Mouse (Mus musculus): Measurements from ENCODE around the gene Ghrh. TPM values are rescaled to one million over a fixed set of nuclear protein-coding genes. Genes with fewer than 3 reads are reported as not detected.

The Ghrh gene
- not detected for polyA plus RNA-seq (2014; fragmentation: Illumina TruSeq; extraction: RNeasy Lipid Tissue Mini Kit (QIAGEN cat#74804); ENCODE audit: low read depth, low replicate concordance)

DNA sequence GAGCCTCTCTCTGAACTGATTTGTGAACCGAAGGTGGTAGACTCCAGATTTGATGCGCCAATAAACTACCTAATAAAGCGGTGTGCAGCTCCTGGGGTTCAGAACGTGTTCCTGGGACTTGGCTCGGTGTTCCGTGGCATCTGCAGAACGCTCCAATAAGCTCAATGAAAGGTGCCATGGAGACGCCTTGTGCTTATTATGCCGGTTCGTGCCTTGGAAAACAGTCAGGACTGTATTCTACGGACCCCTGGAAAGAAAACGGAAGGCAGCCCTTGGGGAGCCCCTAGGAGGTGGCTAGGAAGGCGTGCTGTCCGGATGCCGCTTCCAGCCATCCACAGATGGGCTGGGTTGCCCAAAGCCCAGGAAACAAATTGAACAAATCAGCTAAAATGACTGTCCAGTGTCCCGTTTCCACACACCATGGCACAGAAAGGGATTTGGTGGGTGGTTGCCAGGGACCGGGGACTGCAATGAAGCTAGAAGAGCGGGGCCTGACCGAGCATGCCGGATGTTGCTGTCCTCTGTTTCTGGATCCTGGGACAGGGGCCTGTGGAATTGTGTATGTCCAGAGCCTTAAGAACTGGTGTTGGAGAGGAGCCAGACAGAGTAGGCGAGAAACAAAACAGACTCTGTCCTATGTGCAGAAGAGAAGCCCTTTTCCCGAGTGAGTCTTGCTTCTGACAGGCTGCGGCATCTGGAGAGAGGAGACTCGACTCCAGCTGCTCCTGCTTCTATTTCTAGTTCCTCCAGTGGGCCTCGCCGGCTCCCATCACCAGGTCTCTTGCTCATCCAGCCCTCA, at the start of gene Ghrh:
Gene Ghrh, minus strand, starts transcription at position 146 of the 799 bp plus-strand sequence.

DNA sequence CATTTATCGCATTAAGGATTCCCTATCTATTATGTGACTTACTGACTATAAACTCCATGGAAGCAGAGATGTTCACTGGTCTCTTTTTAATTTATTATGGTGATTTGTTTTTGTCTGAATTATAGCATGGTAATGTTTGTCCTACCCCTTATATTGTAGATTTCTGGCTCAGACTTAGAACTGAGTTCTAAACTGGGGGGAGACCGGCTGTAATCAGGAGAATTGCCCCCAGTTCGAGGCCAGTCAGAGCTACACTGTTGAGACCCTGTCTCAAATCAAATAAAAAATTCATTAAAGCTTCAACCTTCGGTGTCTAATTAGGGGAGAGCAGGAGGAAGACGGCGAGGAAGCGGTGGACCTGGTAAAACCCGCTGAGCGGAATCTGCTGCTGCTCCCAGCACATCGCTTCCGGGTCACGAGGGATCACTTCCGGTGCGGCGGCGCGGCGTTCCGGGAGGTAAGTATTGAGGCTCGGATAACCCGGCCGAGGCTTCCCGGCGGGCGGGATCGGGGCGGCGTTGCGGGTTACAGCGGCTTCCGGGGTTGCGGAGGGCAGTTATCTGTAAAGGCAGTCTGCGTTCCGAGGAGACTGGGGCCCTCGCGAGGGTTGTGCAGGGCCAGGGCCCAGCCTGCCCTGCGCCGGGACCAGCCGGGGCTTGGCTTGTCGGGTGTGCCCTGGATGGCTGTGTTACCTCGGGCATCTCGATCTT, 20.0 kb upstream of the Ghrh start, which contains the start of gene Manbal:
Gene Manbal, plus strand, starts transcription at position 411 of the 710 bp plus-strand sequence.

Other genes with a start within 250 kb of the Ghrh start
- 30.2 TPM for gene Samhd1, start 212.2 kb downstream of the Ghrh start, polyA plus RNA-seq (2014; fragmentation: Illumina TruSeq; extraction: RNeasy Lipid Tissue Mini Kit (QIAGEN cat#74804); ENCODE audit: low read depth, low replicate concordance)
- 2.1 TPM for gene Rbl1, start 143.0 kb downstream of the Ghrh start, polyA plus RNA-seq (2014; fragmentation: Illumina TruSeq; extraction: RNeasy Lipid Tissue Mini Kit (QIAGEN cat#74804); ENCODE audit: low read depth, low replicate concordance)
- gene Rpn2, start 68.5 kb downstream of the Ghrh start, polyA plus RNA-seq (2014; fragmentation: Illumina TruSeq; extraction: RNeasy Lipid Tissue Mini Kit (QIAGEN cat#74804); ENCODE audit: low read depth, low replicate concordance), result 99.3 TPM
- not detected for gene Mroh8, start 68.0 kb downstream of the Ghrh start, polyA plus RNA-seq (2014; fragmentation: Illumina TruSeq; extraction: RNeasy Lipid Tissue Mini Kit (QIAGEN cat#74804); ENCODE audit: low read depth, low replicate concordance)
- 23.7 TPM for gene Manbal, start 20.1 kb upstream of the Ghrh start, polyA plus RNA-seq (2014; fragmentation: Illumina TruSeq; extraction: RNeasy Lipid Tissue Mini Kit (QIAGEN cat#74804); ENCODE audit: low read depth, low replicate concordance)
- 2.9 TPM for gene Src, start 70.9 kb upstream of the Ghrh start, polyA plus RNA-seq (2014; fragmentation: Illumina TruSeq; extraction: RNeasy Lipid Tissue Mini Kit (QIAGEN cat#74804); ENCODE audit: low read depth, low replicate concordance)
- gene Nnat, start 212.6 kb upstream of the Ghrh start, polyA plus RNA-seq (2014; fragmentation: Illumina TruSeq; extraction: RNeasy Lipid Tissue Mini Kit (QIAGEN cat#74804); ENCODE audit: low read depth, low replicate concordance), result 1.3 TPM
- 55.5 TPM for gene Blcap, start 223.8 kb upstream of the Ghrh start, polyA plus RNA-seq (2014; fragmentation: Illumina TruSeq; extraction: RNeasy Lipid Tissue Mini Kit (QIAGEN cat#74804); ENCODE audit: low read depth, low replicate concordance)

All from heart, adult 10 weeks (tissue).